Mouse (Mus musculus): ENCODE measurements around the gene Pfas. TPM values are rescaled to one million over a fixed set of nuclear protein-coding genes. Genes with fewer than 3 reads are reported as not detected.
"Not testable (repeated sequence)": the region's sequence is repeated elsewhere in the genome, so short reads cannot be mapped to it uniquely, and the experiment has no call there.

Gene Pfas
- total RNA-seq, 2 experiments from 2014 or later, result 23.8 to 32.9 TPM

DNA sequence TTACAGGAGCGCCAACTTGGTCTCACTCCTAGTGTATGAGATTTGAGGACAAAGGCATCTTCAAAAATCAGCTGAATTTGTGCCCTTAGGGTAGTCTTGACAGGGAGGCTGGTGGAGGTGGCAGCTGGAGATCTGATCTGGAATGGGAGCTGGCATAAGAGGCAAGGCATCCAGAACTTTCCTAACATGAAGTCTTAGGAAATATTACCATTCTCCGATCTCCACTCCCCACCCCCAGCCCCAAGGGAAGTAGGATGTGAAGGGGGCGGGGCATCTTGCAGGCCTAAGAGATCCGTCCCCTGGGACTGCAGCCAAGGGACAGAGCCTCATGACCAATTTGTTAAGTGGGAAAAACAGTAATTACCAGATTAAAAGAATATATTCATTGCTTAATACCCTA, 38.0 kb downstream of the Pfas start:
- peak; percentile 77 for DNase-seq

DNA sequence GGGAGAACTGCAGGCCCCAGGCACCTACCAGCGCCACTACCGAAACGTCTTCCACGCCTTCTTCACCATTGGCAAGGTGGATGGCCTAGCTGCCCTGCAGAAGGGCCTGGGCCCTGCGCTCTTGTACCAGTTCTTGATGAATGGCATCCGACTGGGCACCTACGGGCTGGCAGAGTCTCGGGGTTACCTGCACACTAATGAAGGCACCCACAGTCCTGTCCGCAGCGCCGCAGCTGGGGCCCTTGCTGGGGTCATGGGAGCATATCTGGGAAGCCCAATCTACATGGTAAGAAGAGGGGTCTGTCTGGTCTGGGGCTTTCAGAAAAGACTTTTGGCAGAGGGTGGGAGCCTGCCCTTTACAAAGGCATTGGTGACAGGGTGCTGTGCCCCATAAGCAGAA, 39.5 kb downstream of the Pfas start:
- DNase-seq, result no peak

DNA sequence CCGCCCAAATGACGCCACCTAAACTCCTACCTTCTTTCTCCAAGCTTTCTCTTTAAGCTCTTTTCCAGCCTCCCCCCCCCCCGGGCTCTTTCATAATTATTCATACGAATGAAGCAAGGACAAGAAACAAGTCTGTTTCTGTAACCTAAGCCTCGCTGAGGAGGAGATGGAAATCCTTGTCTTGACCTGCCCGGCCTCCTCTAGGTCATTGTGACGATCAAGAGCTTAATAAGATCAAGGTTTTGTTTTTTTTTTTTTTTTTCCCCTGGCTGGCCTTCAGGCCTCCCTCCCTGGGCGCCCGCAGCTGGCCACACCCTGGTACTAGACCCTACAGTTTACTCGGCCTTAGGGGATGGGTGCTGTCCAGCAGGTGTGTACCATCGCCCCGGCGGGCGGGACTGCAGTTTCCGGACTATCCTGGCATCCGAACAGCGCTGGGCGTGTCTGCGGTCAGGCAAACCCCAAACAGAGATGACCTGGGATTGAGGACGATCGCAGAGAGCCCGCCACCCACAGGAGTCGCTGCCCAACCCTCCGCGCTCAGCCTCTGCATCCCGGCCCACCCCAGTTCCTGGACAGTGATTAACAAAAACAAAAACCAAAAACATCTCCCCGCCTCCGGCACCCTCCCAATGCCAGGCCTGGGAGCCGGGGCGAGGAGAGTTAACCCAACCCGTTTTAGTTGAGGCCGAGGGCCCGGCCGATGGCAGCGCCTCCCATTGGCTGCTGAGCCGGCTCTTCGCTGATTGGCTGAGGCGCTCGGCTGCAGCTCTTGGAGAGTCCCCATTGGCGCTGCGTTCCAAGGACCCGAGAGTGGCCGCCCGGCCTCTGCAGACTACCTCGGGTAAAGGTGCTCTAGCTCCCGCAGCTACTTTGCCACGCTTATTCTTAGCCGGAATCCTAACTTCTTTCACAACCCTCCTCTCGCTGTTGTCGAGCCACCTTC, 40.6 kb downstream of the Pfas start, which contains the start of gene Slc25a35:
Slc25a35 (plus strand) TSS at position 795 of the 946 bp plus-strand sequence.
- peak; percentile 95 for DNase-seq

DNA sequence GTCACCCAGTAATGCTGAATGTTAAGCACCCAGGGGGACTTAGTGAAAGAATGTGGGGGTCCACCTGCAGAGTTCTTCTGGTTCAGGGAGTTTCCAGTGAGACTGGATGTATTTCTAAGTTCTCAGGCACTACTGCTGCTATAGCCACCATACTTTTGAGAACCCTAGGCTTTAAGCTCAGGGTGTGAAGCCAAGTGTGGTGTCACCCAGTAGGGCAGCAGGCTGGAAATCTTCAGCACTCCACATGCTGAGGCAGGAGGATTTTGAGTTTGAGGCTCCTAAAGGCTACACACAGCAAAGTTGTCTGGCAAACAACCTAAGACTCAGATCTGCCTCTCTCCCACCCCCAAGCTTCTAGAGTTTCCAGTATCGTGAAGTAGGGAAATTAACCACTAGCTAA, 41.7 kb downstream of the Pfas start:
- DNase-seq, result no peak

DNA sequence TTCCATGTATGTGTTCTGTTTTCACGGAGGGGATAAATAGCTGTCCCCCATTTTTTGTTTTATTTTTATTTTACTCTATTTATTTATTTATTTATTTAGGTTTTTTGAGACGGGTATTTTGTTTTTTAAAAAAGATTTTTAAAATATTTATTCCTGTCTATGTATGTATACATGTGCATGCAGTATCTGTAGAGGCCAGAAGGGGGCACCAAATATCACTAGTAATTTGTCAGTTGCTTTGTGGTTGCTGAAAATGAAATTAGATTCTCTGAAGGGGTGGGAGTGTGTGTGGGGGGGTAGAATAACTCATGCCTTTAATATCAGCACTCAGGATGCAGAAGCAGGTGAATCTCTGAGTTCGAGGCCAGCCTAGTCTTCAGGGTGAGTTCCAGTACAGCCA, 42.4 kb downstream of the Pfas start:
- peak; percentile 76 for DNase-seq

DNA sequence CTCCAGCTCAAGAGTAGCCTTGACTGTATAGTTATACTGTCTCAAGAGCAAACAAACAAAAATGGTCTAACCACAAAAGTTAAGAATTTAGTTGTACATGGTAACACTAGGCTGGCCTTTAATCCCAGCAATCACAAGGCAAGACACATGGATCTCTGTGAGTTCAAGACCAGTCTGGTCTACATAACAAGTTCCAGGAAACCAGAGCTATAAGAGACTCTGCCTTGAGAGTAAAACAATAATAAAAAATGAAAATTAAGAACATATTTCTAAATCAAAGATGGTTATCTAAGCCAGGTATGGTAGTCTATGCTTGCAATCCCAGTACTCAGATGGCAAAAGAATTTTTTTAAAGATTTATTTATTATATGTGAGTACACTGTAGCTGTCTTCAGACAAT, 43.2 kb downstream of the Pfas start:
- DNase-seq, result no peak

DNA sequence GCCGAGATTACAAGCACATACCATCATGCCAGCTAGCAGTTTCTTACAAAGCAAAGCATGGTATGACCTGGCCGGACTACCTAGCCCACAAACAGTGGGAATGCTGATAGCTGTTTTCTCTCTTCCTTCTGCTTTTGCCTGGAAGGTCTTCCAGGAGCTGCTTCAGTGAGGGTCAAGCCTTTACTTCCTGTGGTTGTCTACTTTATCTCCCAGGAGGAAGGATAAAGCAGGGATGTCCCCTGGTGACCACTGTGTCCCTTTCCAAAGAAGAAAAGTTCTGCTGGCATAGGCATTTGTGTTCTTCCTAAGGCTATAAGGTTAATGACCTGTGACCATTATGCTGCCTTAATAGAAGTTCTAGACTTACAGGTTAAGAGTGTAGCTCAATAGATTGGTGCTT, 44.9 kb downstream of the Pfas start:
- no peak for DNase-seq

DNA sequence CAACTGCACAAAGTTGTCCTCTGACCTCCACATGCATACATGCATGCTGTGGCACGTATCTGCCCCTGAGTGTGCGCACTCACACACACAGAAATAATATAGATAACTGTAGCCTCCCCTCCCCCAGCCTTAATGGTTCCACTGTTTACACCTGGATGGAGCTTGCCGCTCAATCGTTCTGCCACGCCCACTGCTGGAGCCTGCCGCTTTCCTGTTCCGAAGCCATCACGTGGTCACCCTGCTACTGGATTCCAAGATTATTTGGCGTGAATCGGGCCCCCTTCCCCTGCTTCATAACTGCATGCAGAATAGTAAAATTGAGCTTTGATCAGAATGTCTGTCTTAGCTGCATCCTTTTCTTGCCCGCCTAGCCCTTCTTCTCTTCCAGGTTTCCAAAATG, 46.1 kb downstream of the Pfas start:
- DNase-seq, result not testable (repeated sequence)

DNA sequence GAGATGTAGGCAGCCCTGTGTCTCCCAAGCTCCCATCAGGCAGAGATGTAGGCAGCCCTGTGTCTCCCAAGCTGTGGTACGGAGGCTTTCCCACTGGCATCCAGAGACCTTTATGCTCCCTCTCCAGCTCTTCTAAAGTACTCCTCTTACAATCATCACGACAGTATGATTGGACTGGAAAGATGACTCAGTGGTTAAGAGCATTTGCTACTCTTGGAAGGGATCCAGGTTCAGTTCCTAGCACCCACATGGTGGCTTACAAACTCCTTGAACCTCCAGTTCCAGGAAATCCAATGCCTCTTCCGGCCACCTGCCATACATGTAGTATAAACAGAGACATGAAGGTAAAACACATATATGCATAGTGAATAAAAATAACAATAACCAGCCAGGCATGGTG, 46.7 kb downstream of the Pfas start:
- no peak for DNase-seq

DNA sequence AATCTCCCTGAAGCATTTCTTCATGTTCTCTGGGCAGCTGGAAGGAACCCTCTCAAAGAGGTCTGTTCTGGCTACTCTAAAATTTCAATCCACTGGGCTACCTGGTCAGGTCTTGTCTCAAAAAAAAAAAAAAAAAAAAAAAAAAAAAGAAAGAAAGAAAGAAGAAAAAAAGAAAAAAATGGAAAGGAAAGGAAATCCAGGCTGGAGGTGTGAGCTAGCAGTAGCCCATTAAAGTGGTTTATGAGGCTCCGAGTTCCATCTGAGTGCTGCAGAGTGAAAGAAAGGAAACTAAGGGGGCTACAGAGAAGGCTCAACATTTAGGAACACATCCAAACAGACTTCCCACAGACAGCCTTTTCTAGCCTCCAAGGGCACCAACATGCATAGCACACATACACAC, 50.3 kb downstream of the Pfas start:
- no peak for DNase-seq

DNA sequence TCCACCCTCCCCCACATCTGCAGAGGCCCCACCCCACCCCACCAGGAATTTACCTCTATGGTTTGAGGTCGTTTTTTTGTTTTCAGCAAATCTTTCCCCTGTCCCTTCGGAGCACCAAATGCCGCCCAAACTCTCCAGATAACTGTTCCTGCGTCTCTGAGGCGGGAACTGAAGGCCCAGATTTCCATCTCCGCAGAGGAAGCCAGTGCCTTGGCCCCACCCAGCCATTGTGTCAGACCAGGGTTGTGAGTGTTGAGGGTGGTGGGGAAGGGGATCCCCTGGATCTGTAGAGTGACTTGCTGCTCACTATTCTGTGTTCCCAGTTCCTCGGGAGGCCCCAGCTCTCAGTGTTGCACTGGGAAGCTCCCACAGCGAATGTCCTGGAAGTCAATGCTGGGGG, 51.0 kb downstream of the Pfas start, which contains the start of gene Arhgef15:
Arhgef15 (minus strand) TSS at position 173 of the 400 bp plus-strand sequence.
- no peak for DNase-seq

DNA sequence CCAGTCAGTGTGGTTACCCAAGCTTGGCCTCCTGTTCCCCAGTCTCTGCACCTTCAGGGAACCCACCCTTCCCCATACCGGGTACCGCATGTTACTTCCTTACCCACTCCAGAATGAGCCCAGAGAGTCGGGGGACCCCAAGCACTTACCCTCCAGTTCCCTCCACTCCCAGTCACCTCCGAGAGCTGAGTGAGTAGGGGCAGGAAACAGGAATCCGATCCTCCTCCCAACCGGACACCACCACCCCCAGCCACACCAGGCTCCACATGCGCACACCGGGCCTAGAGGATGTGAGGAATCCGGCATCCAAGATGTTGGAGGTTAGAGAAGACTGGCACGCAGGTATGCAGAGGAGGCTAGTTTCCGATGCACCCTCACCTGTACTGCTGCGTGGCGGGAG, 51.6 kb downstream of the Pfas start:
- no peak for DNase-seq

DNA sequence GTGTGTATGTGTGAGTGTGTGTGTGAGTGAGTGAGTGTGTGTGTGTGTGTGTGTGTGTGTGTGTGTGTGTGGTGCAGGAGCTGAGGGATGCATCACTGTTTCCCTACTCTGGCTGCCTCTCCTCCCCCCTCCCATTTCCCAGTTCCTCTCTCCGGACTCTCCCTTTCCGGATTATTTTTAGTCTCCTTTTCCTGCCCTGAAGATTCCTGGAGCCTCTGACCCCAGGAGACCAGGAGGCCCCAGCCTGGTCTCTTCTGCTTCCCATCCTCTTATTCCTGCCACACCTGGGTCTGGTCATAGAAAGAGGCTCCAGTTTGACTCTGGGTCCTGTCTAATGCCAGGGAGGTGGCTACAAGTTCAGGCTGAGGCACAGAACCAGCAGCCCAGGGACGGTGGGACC, 52.2 kb downstream of the Pfas start:
- DNase-seq, result no peak

DNA sequence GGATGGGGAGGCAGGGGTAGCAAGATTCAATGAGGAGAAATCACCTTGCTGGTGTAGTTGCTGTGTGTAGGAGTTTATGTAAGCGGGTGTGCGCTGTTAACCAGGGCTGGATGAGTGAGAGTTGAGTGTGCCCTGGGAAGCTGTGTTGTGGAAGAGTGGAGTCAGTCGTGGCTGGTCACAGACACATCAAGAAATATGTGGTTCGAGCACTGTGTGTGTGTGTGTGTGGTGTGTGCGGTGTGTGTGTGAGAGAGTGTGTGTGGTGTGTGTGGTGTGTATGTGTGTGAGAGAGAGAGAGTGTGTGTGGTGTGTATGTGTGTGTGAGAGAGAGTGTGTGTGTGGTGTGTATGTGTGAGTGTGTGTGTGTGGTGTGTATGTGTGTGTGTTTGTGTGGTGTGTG, 52.8 kb downstream of the Pfas start:
- no peak for DNase-seq

DNA sequence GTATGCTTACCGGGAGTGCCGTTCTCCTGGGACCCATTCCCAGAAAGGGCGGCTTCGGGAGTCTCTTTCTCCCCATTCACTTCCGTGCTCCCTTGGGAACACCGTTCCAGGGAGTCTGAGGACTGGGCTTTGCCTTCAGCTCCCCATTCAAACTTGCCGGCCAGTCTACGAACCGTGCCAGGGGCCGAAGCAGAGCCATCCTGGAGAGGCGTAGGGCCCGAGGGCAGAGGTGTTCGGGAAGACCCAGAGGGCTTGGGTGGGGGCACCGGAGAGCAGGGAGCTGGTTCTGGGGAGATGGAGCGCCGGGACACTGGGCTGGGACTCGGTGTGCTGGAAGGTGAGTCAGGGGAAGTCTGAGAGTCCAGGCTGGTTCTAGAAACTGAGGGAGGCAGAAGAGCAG, 53.9 kb downstream of the Pfas start:
- no peak for DNase-seq

DNA sequence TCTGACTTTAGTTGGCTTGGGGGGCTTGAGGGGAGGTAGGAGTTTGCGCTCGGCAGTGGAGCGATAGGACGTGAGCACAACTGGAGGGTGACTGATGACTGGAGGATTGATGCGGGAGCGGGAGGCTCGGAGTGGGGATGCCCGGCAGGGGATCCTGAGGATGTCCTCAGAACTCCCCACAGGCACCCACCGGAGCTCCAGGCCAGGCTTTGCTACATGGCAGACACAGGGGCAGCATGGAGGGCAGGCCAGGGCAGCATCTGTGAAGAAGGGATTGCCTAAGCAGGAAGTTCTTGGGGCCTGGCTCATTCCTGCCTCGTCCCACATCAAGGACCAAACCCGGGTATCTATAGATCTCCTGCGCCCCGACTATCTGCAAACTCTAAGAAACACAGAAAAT, 54.4 kb downstream of the Pfas start:
- DNase-seq, result no peak

DNA sequence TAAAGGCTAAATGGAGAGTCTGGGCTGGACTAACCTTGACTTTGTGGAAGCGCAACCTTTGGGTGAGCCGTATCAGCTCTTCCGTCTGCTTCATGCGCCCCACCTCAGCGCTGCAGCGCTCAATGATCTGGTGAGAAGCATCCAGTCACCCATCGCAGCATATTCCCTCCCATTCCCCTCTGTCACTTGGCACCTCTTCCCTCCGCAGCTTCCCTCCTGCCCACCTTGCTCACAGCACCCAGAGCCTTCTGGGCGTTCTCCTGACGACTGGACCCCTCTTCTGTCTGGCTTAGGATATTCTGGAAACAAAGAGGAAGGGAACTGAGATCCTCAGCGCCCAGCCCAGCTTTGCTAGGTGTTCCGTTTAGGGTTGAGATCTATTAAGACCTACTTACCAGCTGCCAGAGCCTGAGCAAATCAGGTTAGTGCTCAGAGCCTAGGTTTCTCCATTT, 60.7 kb downstream of the Pfas start:
- no peak for DNase-seq

DNA sequence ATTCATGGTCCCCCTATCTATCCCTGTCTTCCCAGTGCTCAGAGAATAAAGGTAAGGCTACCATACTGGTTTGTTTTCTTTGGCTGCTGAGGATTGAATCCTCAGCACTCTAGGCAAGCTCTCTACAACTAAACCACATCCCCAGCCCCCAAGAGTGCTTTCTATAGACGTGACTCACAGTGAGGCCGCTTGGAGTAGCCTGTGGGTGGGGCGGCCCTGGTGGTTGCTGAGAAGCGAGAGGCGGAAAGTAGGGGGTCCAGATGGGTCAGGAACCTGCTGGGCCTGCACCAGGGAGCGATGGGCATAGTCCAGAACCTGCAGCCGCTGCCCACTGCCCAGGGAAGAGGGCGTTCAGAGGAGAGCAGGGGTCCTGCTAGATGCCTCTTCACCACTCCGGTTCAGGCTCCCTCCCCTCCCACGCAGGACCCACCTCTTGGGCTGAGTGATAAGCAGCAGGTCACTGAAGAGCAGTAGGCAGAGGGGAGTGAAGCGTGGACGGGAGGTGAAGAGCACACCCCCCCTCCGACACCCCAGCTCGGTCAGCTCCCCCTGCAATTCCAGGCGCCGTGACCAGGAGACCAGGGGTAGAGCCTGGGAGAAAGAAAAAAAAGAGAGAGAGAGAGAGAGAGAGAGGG, 61.3 kb downstream of the Pfas start:
- no peak for DNase-seq

DNA sequence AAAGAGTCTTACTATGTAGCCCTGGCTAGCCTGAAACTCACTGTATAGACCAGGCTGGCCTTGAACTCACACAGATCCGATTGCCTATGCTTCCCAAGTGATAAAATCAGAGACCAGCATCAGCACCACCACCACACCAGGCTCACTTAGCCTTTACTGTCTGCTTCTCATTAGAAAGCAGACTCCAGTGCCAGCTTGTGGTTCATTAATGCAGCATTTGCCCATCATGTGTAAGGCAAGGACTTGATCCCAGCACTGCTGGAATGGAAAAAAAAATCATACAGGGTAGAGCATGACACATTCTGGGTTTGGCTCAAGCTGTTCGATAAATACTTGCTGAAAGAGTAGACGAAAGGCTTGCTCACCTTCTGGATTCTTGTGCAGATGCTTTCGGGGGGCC, 62.3 kb downstream of the Pfas start:
- DNase-seq, result no peak

DNA sequence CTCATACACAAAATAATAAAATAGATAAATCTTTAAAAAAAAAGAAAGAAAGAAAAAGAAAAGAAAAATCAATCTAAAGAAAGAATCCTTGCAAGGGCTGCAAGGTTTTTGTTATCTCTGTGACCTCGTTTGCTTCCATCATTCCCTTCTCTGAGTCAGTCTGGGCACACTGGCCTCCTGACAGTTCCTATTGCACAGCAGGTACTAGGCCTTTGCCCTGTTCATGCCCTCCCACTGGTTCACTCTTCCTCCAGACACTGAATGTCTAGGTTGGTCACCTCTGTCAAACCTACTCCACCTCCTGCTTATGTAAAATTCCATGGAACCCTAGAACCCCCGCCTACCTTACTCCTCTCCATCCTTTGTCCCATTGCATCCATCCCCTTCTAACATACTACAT, 63.0 kb downstream of the Pfas start:
- no peak for DNase-seq

DNA sequence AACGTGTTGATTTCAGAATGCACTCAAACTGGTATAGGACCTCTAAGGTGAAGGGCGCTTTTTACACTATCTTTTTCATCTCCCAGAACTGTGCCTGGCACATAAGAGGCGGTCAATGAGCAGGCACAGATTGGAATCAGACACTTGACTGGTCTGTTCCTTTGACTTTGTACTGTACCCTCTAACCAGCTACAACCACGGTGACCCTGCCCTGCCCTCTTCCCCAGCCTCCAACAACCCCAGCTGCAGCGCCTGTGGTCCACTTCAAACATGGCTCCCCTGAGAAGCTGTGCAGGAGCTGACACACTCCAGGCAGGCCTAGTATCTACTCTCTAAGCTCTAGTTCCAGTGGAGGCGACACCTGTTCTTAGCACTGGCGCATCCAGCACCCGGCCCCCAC, 65.5 kb downstream of the Pfas start:
- no peak for DNase-seq

DNA sequence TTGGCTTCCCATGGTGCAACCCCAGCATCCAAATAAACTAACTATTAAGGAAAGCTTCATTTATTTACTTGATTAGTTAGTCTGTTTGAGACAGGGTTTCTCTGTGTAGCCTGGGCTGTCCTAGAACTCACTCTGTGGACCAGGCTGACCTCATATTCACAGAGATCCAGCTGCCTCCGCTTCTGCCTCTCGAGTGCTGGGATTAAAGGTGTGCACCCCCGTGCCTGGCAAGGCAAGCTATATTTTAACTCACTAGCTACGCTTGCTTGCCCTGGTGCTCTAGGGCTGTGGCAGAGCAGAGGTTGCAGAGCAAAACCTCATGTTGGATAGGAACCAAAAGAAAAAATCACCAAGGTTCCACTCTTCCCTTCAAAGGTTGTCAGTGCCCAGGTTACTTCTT, 67.7 kb downstream of the Pfas start:
- no peak for DNase-seq

DNA sequence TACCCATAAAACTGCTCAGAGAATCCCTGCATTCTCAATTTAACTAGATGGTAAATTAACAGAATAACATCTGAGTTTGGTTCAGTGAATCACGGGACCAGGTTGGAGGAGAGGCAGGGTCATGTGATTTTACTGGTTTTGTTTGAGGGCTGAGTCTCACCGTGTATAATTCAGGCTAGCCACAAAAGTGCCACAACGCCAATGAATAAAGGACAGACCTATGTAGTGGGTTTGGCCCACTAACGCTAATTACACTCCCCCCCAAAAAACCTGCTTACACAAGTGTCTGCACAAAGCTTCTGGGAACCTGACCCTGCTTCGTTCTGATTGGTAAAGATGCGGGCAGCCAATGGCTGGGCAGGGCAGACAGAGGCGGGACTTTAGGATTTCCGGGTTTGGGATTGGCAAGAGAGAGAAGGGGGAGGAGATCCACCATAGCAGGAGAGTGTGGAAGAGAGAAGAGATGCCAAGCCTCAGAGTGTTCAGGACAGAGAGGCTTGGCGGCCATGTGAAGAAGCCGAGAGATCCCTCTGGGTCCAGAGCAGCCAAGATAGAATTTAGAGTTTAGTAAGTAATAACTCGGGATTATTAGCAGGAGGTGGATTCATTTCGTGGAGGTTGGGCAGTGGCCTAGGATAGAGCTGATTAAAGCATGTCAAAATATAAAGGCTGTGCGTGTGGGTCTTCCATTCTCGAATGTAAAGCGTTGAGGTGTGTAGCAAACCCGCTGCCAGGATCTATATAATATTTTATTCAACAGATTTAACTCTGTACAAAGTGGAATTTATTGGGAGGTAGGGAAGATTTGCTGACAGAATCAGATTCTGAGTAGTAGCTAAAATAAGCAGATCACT, 68.6 kb downstream of the Pfas start:
- DNase-seq, result peak; percentile 90
